Comparison of ENCODE assay signal across 8 mouse cellular contexts in genomic region chr6:85346028-85346634, GRCm38 (mm10). TPM values are rescaled to one million over a fixed set of nuclear protein-coding genes. Genes with fewer than 3 reads are reported as not detected.
DNase-seq lines count a peak whose midpoint lies in the region; ATAC-seq and TF ChIP-seq lines count a peak whose summit lies in the region.

No protein-coding gene starts in this region.

- TF ChIP-seq POLR2A in CH12.LX (IDR thresholded peaks at IDR 0.05; ENCODE audit: low read depth, low read length) = no peak

- DNase-seq in CH12.LX (ENCODE audit: extremely low read depth) = peak; percentile 87
- DNase-seq in c-Kit-negative CD71-positive TER-119-positive erythroid progenitor cells, embryonic 14.5 days (ENCODE audit: low read depth, low spot score) = peak; percentile 52
- peak; percentile 86 for DNase-seq in forebrain, embryonic 10.5 days (ENCODE audit: extremely low spot score, low spot score)
- peak; percentile 88 for DNase-seq in heart, postnatal 0 days (ENCODE audit: low spot score)
- DNase-seq in kidney, postnatal 25 days = peak; percentile 92 to 94
- DNase-seq in telencephalon, adult 2 months (ENCODE audit: low read depth, low spot score) = peak; percentile 83

- dilution Hi-C loops in CH12.LX (cut with MboI; ENCODE audit: extremely low pct_ligation_motif_present, extremely low pct_unique_long_range_greater_than_20kb, low sequenced_read_pairs) = no loop called here

- H3K27me3 ChIP-seq in CH12.LX (replicated peaks) = peaks cover 71% of the 10 kb centered on the region
- peaks cover 56% of the 10 kb centered on the region for H3K27me3 ChIP-seq in forebrain, embryonic 10.5 days (ENCODE audit: poor library complexity, severe bottlenecking)
- no peaks in the 10 kb centered on the region for H3K27me3 ChIP-seq in heart, postnatal 0 days (ENCODE audit: control insufficient read depth, insufficient read depth, low read length)
- H3K27me3 ChIP-seq in liver, embryonic 15.5 days = peaks cover 7% of the 10 kb centered on the region; the same call in 1 of the 2 replicates
- H3K27me3 ChIP-seq in neural tube, embryonic 13.5 days = 0 out of 2 replicates have a peak, but pooled peaks cover 2% of the 10 kb centered on the region

- no peak overlapping the region for H3K4me2 ChIP-seq in CH12.LX (ENCODE audit: insufficient read depth, low read depth, poor library complexity, severe bottlenecking)
- no peak overlapping the region for H3K4me2 ChIP-seq in heart, postnatal 0 days (ENCODE audit: low read depth, low read length)
- H3K4me2 ChIP-seq in liver, embryonic 15.5 days = no peak overlapping the region
- H3K4me2 ChIP-seq in neural tube, embryonic 13.5 days = no peak overlapping the region

- TF ChIP-seq RAD21 in CH12.LX (IDR thresholded peaks at IDR 0.05; ENCODE audit: low read depth, low read length) = peak; percentile 92

- in situ Hi-C loops in CH12.LX (cut with MboI; ENCODE audit: low pct_ligation_motif_present, low pct_unique_long_range_greater_than_20kb, low sequenced_read_pairs) = loop anchor here (5.0 kb wide), 1 partner anchor 41 kb away; no protein-coding TSS in a partner anchor

- ATAC-seq in heart, postnatal 0 days (ENCODE audit: insufficient read depth, low read depth) = peak; percentile 75
- peak; percentile 37; the same call in 1 of the 2 replicates for ATAC-seq in liver, embryonic 15.5 days (ENCODE audit: insufficient read depth)
- ATAC-seq in neural tube, embryonic 13.5 days (ENCODE audit: low read depth) = peak; percentile 83

- no peak for TF ChIP-seq EP300 in CH12.LX (IDR thresholded peaks at IDR 0.05; ENCODE audit: low read length)
- no peak for TF ChIP-seq EP300 in heart, postnatal 0 days (IDR thresholded peaks at IDR 0.05; ENCODE audit: low read depth)

- H3K9me3 ChIP-seq in CH12.LX (replicated peaks; ENCODE audit: low read length) = no peaks in the 10 kb centered on the region
- H3K9me3 ChIP-seq in forebrain, embryonic 10.5 days = no peaks in the 10 kb centered on the region
- no peaks in the 10 kb centered on the region for H3K9me3 ChIP-seq in heart, postnatal 0 days (replicated peaks; ENCODE audit: control insufficient read depth, low read length)
- H3K9me3 ChIP-seq in liver, embryonic 15.5 days (replicated peaks) = no peaks in the 10 kb centered on the region
- H3K9me3 ChIP-seq in neural tube, embryonic 13.5 days = no peaks in the 10 kb centered on the region

- H3K4me1 ChIP-seq in CH12.LX (ENCODE audit: control insufficient read depth in 1 of 2, insufficient read depth in 2 of 2) = peaks cover 3 to 15% of the 10 kb centered on the region in 2 experiments; a peak in 3 of 4 replicates
- peaks cover 14% of the 10 kb centered on the region for H3K4me1 ChIP-seq in forebrain, embryonic 10.5 days
- peaks cover 13% of the 10 kb centered on the region for H3K4me1 ChIP-seq in heart, postnatal 0 days (ENCODE audit: control insufficient read depth, insufficient read depth)
- no peaks in the 10 kb centered on the region for H3K4me1 ChIP-seq in liver, embryonic 15.5 days (replicated peaks)
- no peaks in the 10 kb centered on the region for H3K4me1 ChIP-seq in neural tube, embryonic 13.5 days (replicated peaks)

- peak; percentile 83 to 96 for TF ChIP-seq CTCF in CH12.LX (conservative IDR thresholded peaks at IDR 0.05 in 1 of 2, IDR thresholded peaks at IDR 0.05 in 1 of 2; ENCODE audit: low read depth in 2 of 2, low read length in 2 of 2)
- peak; percentile 96 for TF ChIP-seq CTCF in heart, postnatal 0 days (IDR thresholded peaks at IDR 0.05; ENCODE audit: low read depth)

- no peaks in the 10 kb centered on the region for H3K36me3 ChIP-seq in CH12.LX (replicated peaks in 1 of 2; ENCODE audit: control insufficient read depth in 1 of 2, insufficient read depth in 1 of 2, low read length in 1 of 2)
- no peaks in the 10 kb centered on the region for H3K36me3 ChIP-seq in forebrain, embryonic 10.5 days (replicated peaks)
- H3K36me3 ChIP-seq in heart, postnatal 0 days (replicated peaks; ENCODE audit: control insufficient read depth, insufficient read depth, low read length) = peaks cover 41% of the 10 kb centered on the region
- no peaks in the 10 kb centered on the region for H3K36me3 ChIP-seq in liver, embryonic 15.5 days (replicated peaks)
- peaks cover 29% of the 10 kb centered on the region for H3K36me3 ChIP-seq in neural tube, embryonic 13.5 days

- 45% methylated on average over 6 of the region's 6 CpGs for WGBS in forebrain, embryonic 10.5 days
- WGBS in heart, postnatal 0 days = 39% methylated on average over 6 of the region's 6 CpGs
- WGBS in liver, embryonic 15.5 days (ENCODE audit: insufficient replicate concordance) = 34% methylated on average over 6 of the region's 6 CpGs
- 42% methylated on average over 6 of the region's 6 CpGs for WGBS in neural tube, embryonic 13.5 days

- no peaks in the 10 kb centered on the region for H3K79me2 ChIP-seq in CH12.LX (replicated peaks; ENCODE audit: control insufficient read depth, extremely low read depth, insufficient read depth, poor library complexity, severe bottlenecking)

- no peak overlapping the region for H3K9ac ChIP-seq in CH12.LX (ENCODE audit: insufficient read depth, low read depth)
- no peak overlapping the region for H3K9ac ChIP-seq in heart, postnatal 0 days (replicated peaks; ENCODE audit: low read depth, low read length)
- no peak overlapping the region for H3K9ac ChIP-seq in liver, embryonic 15.5 days
- H3K9ac ChIP-seq in neural tube, embryonic 13.5 days = no peak overlapping the region

- no peak overlapping the region for H3K4me3 ChIP-seq in CH12.LX (replicated peaks in 1 of 3; ENCODE audit: low read depth in 2 of 3, low read length in 2 of 3, poor library complexity in 1 of 3)
- no peak overlapping the region for H3K4me3 ChIP-seq in forebrain, embryonic 10.5 days
- H3K4me3 ChIP-seq in heart, postnatal 0 days (ENCODE audit: low read depth, low read length) = no peak overlapping the region
- no peak overlapping the region for H3K4me3 ChIP-seq in liver, embryonic 15.5 days (replicated peaks)
- H3K4me3 ChIP-seq in neural tube, embryonic 13.5 days = no peak overlapping the region

- no peak overlapping the region for H3K27ac ChIP-seq in CH12.LX (ENCODE audit: insufficient read depth, low read depth)
- no peak overlapping the region for H3K27ac ChIP-seq in forebrain, embryonic 10.5 days
- H3K27ac ChIP-seq in heart, postnatal 0 days (ENCODE audit: low read depth) = no peak overlapping the region
- H3K27ac ChIP-seq in liver, embryonic 15.5 days (replicated peaks) = no peak overlapping the region
- H3K27ac ChIP-seq in neural tube, embryonic 13.5 days (replicated peaks) = no peak overlapping the region

TF ChIP-seq in CH12.LX, 34 proteins besides CTCF, POLR2A, EP300 and RAD21:
- no peak for TF ChIP-seq SIN3A (IDR thresholded peaks at IDR 0.05; ENCODE audit: low read length)
- peak; percentile 32; the same call in 1 of the 2 replicates for TF ChIP-seq ZC3H11A (IDR thresholded peaks at IDR 0.05; ENCODE audit: low read depth, low read length)
- no peak for TF ChIP-seq POLR2AphosphoS2 (IDR thresholded peaks at IDR 0.05; ENCODE audit: low read depth, low read length)
- peak; percentile 89 for TF ChIP-seq SMC3 (IDR thresholded peaks at IDR 0.05; ENCODE audit: low read depth, low read length)
- no peak; the same call in 1 of the 2 replicates for TF ChIP-seq NELFE (IDR thresholded peaks at IDR 0.05; ENCODE audit: low read depth, low read length)
- TF ChIP-seq TBP (conservative IDR thresholded peaks at IDR 0.05; ENCODE audit: low read depth, low read length) = no peak
- TF ChIP-seq MEF2A (IDR thresholded peaks at IDR 0.05; ENCODE audit: borderline replicate concordance, low read depth, low read length) = 0 out of 2 replicates have a peak, but pooled peaks have one; percentile 15
- no peak for TF ChIP-seq KAT2A (IDR thresholded peaks at IDR 0.05; ENCODE audit: insufficient replicate concordance, low read length)
- TF ChIP-seq UBTF (IDR thresholded peaks at IDR 0.05; ENCODE audit: low read depth, low read length) = no peak
- no peak for TF ChIP-seq CHD1 (IDR thresholded peaks at IDR 0.05; ENCODE audit: low read depth, low read length)
- TF ChIP-seq ELF1 (IDR thresholded peaks at IDR 0.05; ENCODE audit: low read depth, low read length) = no peak

RNA-seq across cellular contexts. Expression of gene Sfxn5, which starts 12.9 kb away (rescaled TPM):
- total RNA-seq in CH12.LX (2012; rRNA removed) (0.55 and 0.63 TPM in 2 replicates), CH12.LX (2014; rRNA removed) (0.66 and 0.88 TPM in 2 replicates)
- 0.93 and 1.4 TPM in 2 replicates for polyA plus RNA-seq in CH12.LX (2012; ENCODE audit: insufficient read length, low read depth)
- polyA plus RNA-seq in forebrain, embryonic 10.5 days (2016; fragmentation: Nextera tagmentation; extraction: Ambion mirVana) = 11.7 and 14.3 TPM in 2 replicates
- total RNA-seq in heart, postnatal 0 days (2014; rRNA removed; ENCODE audit: low replicate concordance) = 4.8 and 9.5 TPM in 2 replicates
- polyA plus RNA-seq in heart, postnatal 0 days (2015; fragmentation: Nextera tagmentation; extraction: Ambion mirVana) = 2.2 and 2.7 TPM in 2 replicates
- polyA plus RNA-seq in liver, embryonic 15.5 days (2015; fragmentation: Nextera tagmentation; extraction: Ambion mirVana) = 1.6 and 1.9 TPM in 2 replicates
- polyA plus RNA-seq in neural tube, embryonic 13.5 days (2015; fragmentation: Nextera tagmentation; extraction: Ambion mirVana) = 11.8 and 15.8 TPM in 2 replicates

RNA-seq across cellular contexts. Expression of gene Rab11fip5, which starts 28.3 kb away (rescaled TPM):
- 0.13 and 0.30 TPM in 2 replicates for total RNA-seq in CH12.LX (2012; rRNA removed)
- 0.11 and 0.13 TPM in 2 replicates for total RNA-seq in CH12.LX (2014; rRNA removed)
- 0.17 TPM in 1 of 2 replicates, not detected in the other for polyA plus RNA-seq in CH12.LX (2012; ENCODE audit: insufficient read length, low read depth)
- polyA plus RNA-seq in forebrain, embryonic 10.5 days (2016; fragmentation: Nextera tagmentation; extraction: Ambion mirVana) = 2.5 and 3.1 TPM in 2 replicates
- 86.7 and 91.3 TPM in 2 replicates for total RNA-seq in heart, postnatal 0 days (2014; rRNA removed; ENCODE audit: low replicate concordance)
- polyA plus RNA-seq in heart, postnatal 0 days (2015; fragmentation: Nextera tagmentation; extraction: Ambion mirVana) = 35.3 and 38.2 TPM in 2 replicates
- polyA plus RNA-seq in liver, embryonic 15.5 days (2015; fragmentation: Nextera tagmentation; extraction: Ambion mirVana) = 0.86 and 1.3 TPM in 2 replicates
- 13.2 and 15.1 TPM in 2 replicates for polyA plus RNA-seq in neural tube, embryonic 13.5 days (2015; fragmentation: Nextera tagmentation; extraction: Ambion mirVana)
